In genomic region chr2:139711640-139712039, GRCm38 (mm10) we compare ENCODE assay signal across 1 mouse cellular context.
TF ChIP-seq lines count a peak whose summit lies in the region.

No protein-coding gene starts in this region.

TF ChIP-seq in CH12.LX, 34 proteins besides CTCF, POLR2A, EP300 and RAD21 (continued from another document):
- TF ChIP-seq KAT2A (IDR thresholded peaks at IDR 0.05; ENCODE audit: insufficient replicate concordance, low read length), result no peak
- TF ChIP-seq SMC3 (IDR thresholded peaks at IDR 0.05; ENCODE audit: low read depth, low read length), result no peak
- TF ChIP-seq JUN (IDR thresholded peaks at IDR 0.05; ENCODE audit: insufficient read depth, low read depth, low read length), result no peak
